Mouse (Mus musculus): ENCODE results near the gene Gm1673. TPM values are rescaled to one million over a fixed set of nuclear protein-coding genes. Genes with fewer than 3 reads are reported as not detected.
"Not testable (repeated sequence)": the region's sequence is repeated elsewhere in the genome, so short reads cannot be mapped to it uniquely, and the experiment has no call there.

Gm1673 gene
- 1 to 10 TPM in 1 of 2 experiments, under 1 TPM in 1; 0.57 to 1.7 TPM for total RNA-seq (2021)
- long read RNA-seq, experiment 1, partial matches to known transcripts = 0 of 1 reads
- long read RNA-seq, experiment 1, other reads (novel, unspliced or antisense) = 0 of 1 reads
- long read RNA-seq, experiment 2, partial matches to known transcripts = 0 of 2 reads
- long read RNA-seq, experiment 2, other reads (novel, unspliced or antisense) = 0 of 2 reads

GRCm38 (mm10) chr5:33983309-33984121 is at the start of gene Gm1673:
Gene Gm1673, plus strand, starts transcription at chr5:33983433.
- DNase-seq = peak; percentile 80

GRCm38 (mm10) chr5:33934081-33934480 is 49.2 kb upstream of the Gm1673 start:
- DNase-seq = no peak
- intact Hi-C loops (cut with DNase I; ENCODE audit: low total_unique reads) = no loop called here

More at GRCm38 (mm10) chr5:33983309-33984121, at the start of gene Gm1673:
- intact Hi-C loops (cut with DNase I; ENCODE audit: low total_unique reads) = no loop called here

GRCm38 (mm10) chr5:33934877-33935276 is 48.4 kb upstream of the Gm1673 start:
- no peak for DNase-seq
- intact Hi-C loops (cut with DNase I; ENCODE audit: low total_unique reads) = no loop called here

- intact Hi-C loops (cut with DNase I; ENCODE audit: low total_unique reads) = no loop called here
- DNase-seq = peak; percentile 52
Measured at GRCm38 (mm10) chr5:33935700-33936111, 47.5 kb upstream of the Gm1673 start.

GRCm38 (mm10) chr5:33936120-33936707 is 47.0 kb upstream of the Gm1673 start, which contains the start of gene Nelfa:
Gene Nelfa, minus strand, starts transcription at chr5:33936413.
- intact Hi-C loops (cut with DNase I; ENCODE audit: low total_unique reads) = no loop called here

GRCm38 (mm10) chr5:33937230-33937629 is 46.0 kb upstream of the Gm1673 start:
- intact Hi-C loops (cut with DNase I; ENCODE audit: low total_unique reads) = no loop called here
- DNase-seq = no peak

More at GRCm38 (mm10) chr5:33936120-33936707, 47.0 kb upstream of the Gm1673 start, which contains the start of gene Nelfa:
- DNase-seq = peak; percentile 99

GRCm38 (mm10) chr5:33938448-33938847 is 44.8 kb upstream of the Gm1673 start:
- DNase-seq = peak; percentile 21
- intact Hi-C loops (cut with DNase I; ENCODE audit: low total_unique reads) = no loop called here

GRCm38 (mm10) chr5:33947035-33947434 is 36.2 kb upstream of the Gm1673 start:
- intact Hi-C loops (cut with DNase I; ENCODE audit: low total_unique reads); DNase-seq: not testable (repeated sequence)

- intact Hi-C loops (cut with DNase I; ENCODE audit: low total_unique reads) = no loop called here
- DNase-seq = no peak
Measured at GRCm38 (mm10) chr5:33948314-33948713, 34.9 kb upstream of the Gm1673 start.

GRCm38 (mm10) chr5:33953471-33954185 is 29.6 kb upstream of the Gm1673 start:
- no peak for DNase-seq
- intact Hi-C loops (cut with DNase I; ENCODE audit: low total_unique reads) = loop anchor here (10.0 kb wide), 2 partner anchors 99 to 269 kb away; no protein-coding TSS in a partner anchor

DNA sequence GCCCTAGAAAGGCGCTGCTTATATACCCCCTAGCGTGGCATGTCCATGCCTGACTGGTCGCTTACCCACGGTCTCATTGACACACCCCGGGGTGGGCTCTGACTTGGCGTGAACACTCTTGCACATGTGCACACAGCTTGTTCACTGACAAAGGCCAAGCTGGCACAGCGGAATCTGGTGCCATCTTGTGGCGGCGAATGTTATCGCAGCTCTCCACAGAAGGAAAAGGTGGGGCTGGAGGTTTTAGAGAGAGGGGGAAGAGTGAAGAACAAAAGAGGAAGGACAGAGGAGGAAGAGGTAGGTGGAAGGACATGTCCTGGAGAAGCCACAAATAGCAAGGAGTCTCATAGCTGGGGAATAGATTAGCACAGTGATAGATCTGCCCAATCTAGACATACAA is 28.9 kb upstream of the Gm1673 start:
- intact Hi-C loops (cut with DNase I; ENCODE audit: low total_unique reads) = loop anchor here (10.0 kb wide), 2 partner anchors 100 to 270 kb away; no protein-coding TSS in a partner anchor
- DNase-seq = peak; percentile 68

- intact Hi-C loops (cut with DNase I; ENCODE audit: low total_unique reads) = loop anchor here (10.0 kb wide), 2 partner anchors 101 to 271 kb away; no protein-coding TSS in a partner anchor
Measured at GRCm38 (mm10) chr5:33955868-33956267, 27.4 kb upstream of the Gm1673 start.

GRCm38 (mm10) chr5:33959382-33959781 is 23.9 kb upstream of the Gm1673 start:
- no peak for DNase-seq
- intact Hi-C loops (cut with DNase I; ENCODE audit: low total_unique reads) = loop anchor here (10.0 kb wide), 2 partner anchors 105 to 275 kb away; no protein-coding TSS in a partner anchor

More at GRCm38 (mm10) chr5:33955868-33956267, 27.4 kb upstream of the Gm1673 start:
- DNase-seq = no peak

GRCm38 (mm10) chr5:33974736-33975135 is 8.5 kb upstream of the Gm1673 start:
- intact Hi-C loops (cut with DNase I; ENCODE audit: low total_unique reads) = no loop called here

DNA sequence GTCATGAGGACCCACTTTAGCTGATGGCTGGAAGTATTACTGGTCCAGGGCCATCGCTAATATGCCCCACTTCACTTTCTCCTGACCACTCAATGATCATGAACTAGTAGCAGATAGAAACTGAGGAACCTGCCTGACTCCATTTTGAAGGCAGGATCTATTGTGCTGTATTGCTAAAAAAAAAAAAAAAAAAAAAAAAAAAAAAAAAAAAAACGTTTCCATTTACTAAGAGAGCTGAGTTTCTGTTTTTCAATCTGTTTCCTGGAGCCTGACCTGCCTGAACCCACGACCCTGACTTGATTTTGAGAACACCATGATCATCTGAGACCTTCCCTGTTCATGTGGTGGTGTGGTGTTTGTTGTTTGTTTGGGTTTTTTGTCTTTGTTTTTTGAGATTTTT is 7.0 kb upstream of the Gm1673 start:
- intact Hi-C loops (cut with DNase I; ENCODE audit: low total_unique reads) = no loop called here
- no peak for DNase-seq

More at GRCm38 (mm10) chr5:33974736-33975135, 8.5 kb upstream of the Gm1673 start:
- DNase-seq = no peak

DNA sequence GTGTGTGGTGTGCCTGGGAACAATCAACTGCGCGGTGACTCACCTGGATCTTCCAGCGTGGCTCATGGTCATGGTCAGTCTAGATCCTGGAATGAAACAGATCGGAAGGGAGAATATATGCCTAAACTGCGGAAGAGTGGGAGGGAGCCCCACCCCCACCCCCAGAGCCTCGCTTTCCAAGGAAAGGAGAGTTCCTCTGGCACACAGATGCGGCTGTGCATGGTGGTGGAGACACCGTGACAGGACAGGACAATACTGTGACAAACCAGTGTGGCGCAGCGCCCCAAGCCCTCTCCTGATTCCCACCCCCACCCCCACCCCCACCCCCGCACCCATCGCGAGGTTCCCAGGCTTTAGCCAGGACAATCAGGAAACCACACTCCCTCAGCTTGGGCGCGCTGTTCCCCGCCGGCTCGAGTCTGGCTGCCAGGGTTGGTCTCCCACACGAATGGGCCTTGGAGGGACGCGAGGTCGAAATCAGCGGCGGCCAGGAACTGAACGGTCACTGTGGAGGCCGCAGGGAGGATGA is 438 bp upstream of the Gm1673 start:
- peak; percentile 2 for DNase-seq
- intact Hi-C loops (cut with DNase I; ENCODE audit: low total_unique reads) = no loop called here

- intact Hi-C loops (cut with DNase I; ENCODE audit: low total_unique reads) = no loop called here
- peak; percentile 35 for DNase-seq
Measured at GRCm38 (mm10) chr5:33994671-33995625, 11.7 kb downstream of the Gm1673 start.
